Mouse (Mus musculus): ENCODE data around the gene Gm4553. TPM values are rescaled to one million over a fixed set of nuclear protein-coding genes. Genes with fewer than 3 reads are reported as not detected.
"Not testable (repeated sequence)": the region's sequence is repeated elsewhere in the genome, so short reads cannot be mapped to it uniquely, and the experiment has no call there.

Gm4553 gene
- not detected in 2 replicates for total RNA-seq (2021)
- long read RNA-seq, experiment 1, result 0 reads
- long read RNA-seq, experiment 2, result 0 reads

GRCm38 (mm10) chr7:142165639-142166038 lies at the start of gene Gm4553:
Gene Gm4553, minus strand, starts transcription at chr7:142165739.
- not testable (repeated sequence) for DNase-seq

GRCm38 (mm10) chr7:142212136-142212535 lies 46.6 kb upstream of the Gm4553 start:
- not testable (repeated sequence) for DNase-seq

- no peak for DNase-seq
Observed at GRCm38 (mm10) chr7:142211559-142211958, 46.0 kb upstream of the Gm4553 start, which contains the start of gene Gm7579. Gene Gm7579, plus strand, starts transcription at chr7:142211859.

- DNase-seq, result not testable (repeated sequence)
Observed at GRCm38 (mm10) chr7:142206891-142207290, 41.4 kb upstream of the Gm4553 start.

- no peak for DNase-seq
Observed at GRCm38 (mm10) chr7:142205488-142205887, 39.9 kb upstream of the Gm4553 start.

- DNase-seq, result no peak
Observed at GRCm38 (mm10) chr7:142201064-142201463, 35.5 kb upstream of the Gm4553 start, which contains the start of gene Krtap5-3. Gene Krtap5-3, plus strand, starts transcription at chr7:142201364.

GRCm38 (mm10) chr7:142198748-142199147 lies 33.2 kb upstream of the Gm4553 start:
- no peak for DNase-seq

- DNase-seq, result no peak
Observed at GRCm38 (mm10) chr7:142190289-142190688, 24.8 kb upstream of the Gm4553 start, which contains the start of gene Gm10153. Gene Gm10153, minus strand, starts transcription at chr7:142190389.

GRCm38 (mm10) chr7:142188156-142188555 lies 22.6 kb upstream of the Gm4553 start:
- no peak for DNase-seq

GRCm38 (mm10) chr7:142181021-142181420 lies 15.5 kb upstream of the Gm4553 start:
- DNase-seq, result no peak

- DNase-seq, result no peak
Observed at GRCm38 (mm10) chr7:142178685-142179084, 13.1 kb upstream of the Gm4553 start.

GRCm38 (mm10) chr7:142175905-142176304 lies 10.4 kb upstream of the Gm4553 start, which contains the start of gene Krtap5-2:
Gene Krtap5-2, minus strand, starts transcription at chr7:142176005.
- DNase-seq, result not testable (repeated sequence)

- no peak for DNase-seq
Observed at GRCm38 (mm10) chr7:142169836-142170235, 4.3 kb upstream of the Gm4553 start.

- DNase-seq, result peak; percentile 54
Observed at GRCm38 (mm10) chr7:142159366-142159765, 6.2 kb downstream of the Gm4553 start.

GRCm38 (mm10) chr7:142157013-142157412 lies 8.5 kb downstream of the Gm4553 start, which contains the start of gene Gm29735:
Gene Gm29735, minus strand, starts transcription at chr7:142157113.
- DNase-seq, result not testable (repeated sequence)

GRCm38 (mm10) chr7:142155308-142155707 lies 10.2 kb downstream of the Gm4553 start:
- no peak for DNase-seq

GRCm38 (mm10) chr7:142152191-142152590 lies 13.3 kb downstream of the Gm4553 start:
- DNase-seq, result no peak

GRCm38 (mm10) chr7:142148633-142149032 lies 16.9 kb downstream of the Gm4553 start:
- no peak for DNase-seq

- DNase-seq, result peak; percentile 78
Observed at GRCm38 (mm10) chr7:142146033-142146432, 19.5 kb downstream of the Gm4553 start.

- DNase-seq, result no peak
Observed at GRCm38 (mm10) chr7:142145413-142145940, 20.1 kb downstream of the Gm4553 start.

- DNase-seq, result no peak
Observed at GRCm38 (mm10) chr7:142144507-142144906, 21.0 kb downstream of the Gm4553 start, which contains the start of gene Gm45337. Gene Gm45337, minus strand, starts transcription at chr7:142144607.

- DNase-seq, result not testable (repeated sequence)
Observed at GRCm38 (mm10) chr7:142143506-142144010, 22.0 kb downstream of the Gm4553 start.

GRCm38 (mm10) chr7:142140696-142141095 lies 24.8 kb downstream of the Gm4553 start:
- DNase-seq, result no peak

GRCm38 (mm10) chr7:142135934-142136333 lies 29.6 kb downstream of the Gm4553 start, which contains the start of gene Gm39115:
Gene Gm39115, minus strand, starts transcription at chr7:142136034.
- DNase-seq, result not testable (repeated sequence)
